Mouse (Mus musculus) cerebellum, adult 11-12 months (tissue): Measurements from ENCODE around the gene Ythdf1.

Experiments
- DNase-seq: peaks from one replicate; pipeline ENCODE4 v3.0.0; 2022

The Ythdf1 gene

DNA sequence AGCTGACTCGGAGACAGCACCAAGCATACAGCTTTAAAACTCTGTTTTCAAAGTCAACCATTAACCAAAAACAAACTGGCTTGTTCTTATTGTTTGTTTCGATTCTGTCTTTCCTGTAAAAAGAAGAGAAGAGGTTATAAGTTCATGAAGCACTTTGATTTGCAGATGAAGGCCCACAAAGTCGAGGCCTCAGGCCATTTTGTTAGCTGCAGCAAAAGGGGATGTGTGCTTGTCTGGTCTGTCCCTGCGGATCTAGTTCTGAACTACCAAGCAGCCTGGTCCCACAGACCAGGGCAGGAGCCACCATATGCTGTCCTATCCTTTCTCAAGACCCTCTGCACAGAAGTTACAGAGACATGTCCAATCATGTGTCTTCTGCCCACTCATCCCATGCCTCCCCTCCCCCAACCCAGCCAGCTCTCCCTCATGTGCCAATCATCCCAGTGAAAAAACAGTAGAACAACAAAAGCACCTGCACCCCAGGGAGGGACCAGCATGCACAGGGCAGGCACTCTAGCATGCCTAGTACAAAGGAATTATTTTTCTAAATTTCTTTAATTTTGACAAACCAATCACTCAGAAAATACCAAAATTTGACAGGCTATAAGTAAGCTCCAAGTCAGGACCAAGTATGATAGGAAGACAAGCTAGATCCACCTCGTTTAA is 15.1 kb downstream of the Ythdf1 start:
- DNase-seq: no peak

DNA sequence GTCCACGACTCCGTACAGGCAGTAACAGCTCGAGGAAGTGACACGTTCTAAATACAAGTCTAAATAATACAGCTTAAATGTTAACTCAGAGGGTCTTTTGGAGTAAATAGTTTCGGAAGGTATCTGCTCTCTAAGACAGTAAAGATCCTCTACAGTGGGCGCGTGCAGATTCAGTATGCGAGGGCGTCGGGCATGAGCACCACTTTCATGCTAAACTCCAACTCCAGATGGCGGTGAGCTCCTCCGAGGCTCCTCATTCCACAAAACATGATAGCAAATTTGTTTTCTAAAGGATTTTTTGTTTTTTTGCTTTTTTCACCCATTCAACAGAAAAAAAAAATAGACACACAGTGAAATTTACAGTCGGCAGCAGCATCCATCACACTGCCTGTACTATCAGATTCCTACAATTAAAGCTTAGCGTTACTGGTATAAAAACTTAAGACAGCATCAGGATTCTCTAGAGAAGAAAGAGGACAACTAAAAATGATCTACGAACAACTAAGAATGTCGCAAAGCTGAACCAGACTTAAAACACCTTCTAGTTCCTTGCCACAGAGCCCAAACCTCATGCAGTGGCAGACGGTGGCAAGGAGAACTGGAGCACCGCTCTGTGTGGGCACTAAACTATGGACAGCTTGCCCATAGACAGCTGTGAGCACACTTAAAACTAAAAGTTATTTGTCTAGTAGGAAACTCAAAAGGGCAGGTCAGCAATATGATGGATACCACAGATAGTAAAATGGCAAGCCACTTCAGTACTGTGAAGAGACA is 16.1 kb downstream of the Ythdf1 start:
- DNase-seq: no peak

DNA sequence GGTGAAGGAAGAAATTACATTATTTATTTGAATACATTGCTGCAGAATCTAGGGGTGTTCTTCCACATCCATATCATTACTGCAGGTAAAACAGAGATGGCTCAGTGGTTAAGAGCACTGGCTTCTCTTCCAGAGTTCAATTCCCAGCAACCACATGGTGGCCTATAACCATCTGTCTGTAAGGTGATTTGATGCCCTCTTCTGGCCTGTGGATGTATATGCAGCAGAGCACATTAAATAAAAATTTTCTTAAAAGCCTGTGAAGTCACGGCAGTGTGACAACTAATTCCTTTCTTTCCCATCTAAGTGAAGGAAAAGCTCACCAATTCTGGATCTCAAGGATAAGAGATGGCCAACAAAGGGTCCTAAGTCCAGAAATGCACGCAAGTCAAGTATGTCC is 18.7 kb downstream of the Ythdf1 start:
- peak; percentile 34 for DNase-seq

DNA sequence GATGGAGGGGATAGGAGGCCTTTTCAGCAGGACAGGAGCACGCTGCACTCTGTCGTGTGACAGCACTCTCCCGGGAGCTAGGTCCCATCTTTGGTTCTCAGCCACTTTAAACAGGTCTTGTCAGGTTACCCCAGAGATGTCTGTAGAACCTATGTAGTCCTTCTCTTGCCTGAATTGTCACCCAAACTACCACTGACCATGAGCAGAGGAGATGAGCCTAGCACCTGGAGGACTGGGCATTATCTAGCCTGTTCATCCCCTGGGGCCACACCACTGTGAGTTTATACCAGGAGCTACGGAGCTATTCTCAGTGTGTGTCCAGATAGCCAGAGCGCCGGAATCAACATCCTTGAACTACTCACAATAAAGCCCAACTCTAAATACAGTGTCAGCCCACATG is 22.9 kb downstream of the Ythdf1 start:
- DNase-seq: peak; percentile 28

DNA sequence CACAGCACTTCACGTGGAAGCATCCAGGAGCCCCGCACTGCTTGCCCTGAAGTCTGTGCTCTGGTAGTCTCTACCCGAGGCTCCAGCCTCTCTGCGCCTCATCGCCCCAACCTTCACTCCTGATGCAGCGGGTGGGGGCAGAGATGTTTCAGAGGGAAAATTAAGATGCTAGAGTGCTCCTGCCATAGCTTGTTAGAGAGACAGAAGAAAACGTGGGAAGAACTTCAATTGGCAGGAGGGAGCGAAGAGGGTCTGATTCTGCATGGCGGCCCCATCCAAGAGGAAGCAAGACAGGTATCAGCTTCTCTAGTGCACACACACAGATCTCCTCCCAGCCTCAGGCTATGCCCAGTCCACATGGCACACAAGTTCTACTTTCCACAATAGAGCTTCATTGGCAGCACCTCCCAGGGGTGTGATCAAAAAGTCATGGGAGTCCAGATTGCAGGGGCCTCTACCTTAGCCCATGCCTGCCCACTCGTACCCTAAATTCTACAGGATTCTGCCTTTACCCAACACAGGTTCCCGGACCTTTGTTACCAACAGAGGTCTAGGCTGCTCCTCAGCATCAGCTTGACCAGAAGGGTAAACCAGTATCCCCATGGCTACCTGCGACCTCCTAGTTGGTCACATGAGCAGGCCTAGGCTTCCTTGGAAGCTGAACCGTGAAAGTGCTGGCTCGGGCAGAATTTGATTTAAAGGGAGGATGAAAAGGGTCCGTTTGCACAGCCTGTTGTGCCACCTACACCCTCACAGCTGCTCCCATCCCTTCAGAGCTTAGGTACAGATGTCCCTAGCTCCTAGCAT is 23.7 kb downstream of the Ythdf1 start:
- DNase-seq: peak; percentile 48

DNA sequence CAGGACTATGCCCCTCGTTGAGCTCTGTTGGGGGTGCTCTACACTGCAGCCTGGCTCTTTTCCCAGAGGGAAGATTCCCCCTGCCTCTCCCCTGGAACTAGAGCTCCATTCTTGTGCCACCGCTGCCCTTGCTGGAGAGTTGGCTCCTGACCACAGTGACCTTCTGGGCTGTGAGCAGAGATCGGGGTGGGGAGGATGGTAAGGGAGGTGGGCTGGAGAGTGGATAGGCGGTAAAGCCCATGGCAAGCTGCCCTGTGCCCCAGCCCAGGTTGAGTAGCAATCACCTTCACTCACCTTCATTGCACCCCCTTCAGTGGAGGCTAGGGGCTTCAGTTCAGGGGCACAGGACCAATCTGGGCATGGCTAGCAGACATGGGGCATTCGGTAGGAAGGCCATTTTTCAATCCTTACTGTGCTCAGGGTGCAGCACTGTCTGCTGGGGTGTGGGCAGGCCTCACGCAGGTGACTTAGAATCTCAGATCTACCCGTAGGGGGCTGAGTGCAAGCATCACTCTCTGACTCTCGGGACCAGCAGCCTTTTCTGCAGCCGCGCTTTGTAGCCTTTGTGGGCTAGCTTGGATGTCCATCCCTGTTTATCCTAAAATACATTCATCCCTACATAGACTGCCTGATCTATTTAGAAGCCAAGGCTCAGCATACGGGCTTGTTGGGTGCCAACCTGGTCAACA is 24.8 kb downstream of the Ythdf1 start:
- DNase-seq: peak; percentile 79

DNA sequence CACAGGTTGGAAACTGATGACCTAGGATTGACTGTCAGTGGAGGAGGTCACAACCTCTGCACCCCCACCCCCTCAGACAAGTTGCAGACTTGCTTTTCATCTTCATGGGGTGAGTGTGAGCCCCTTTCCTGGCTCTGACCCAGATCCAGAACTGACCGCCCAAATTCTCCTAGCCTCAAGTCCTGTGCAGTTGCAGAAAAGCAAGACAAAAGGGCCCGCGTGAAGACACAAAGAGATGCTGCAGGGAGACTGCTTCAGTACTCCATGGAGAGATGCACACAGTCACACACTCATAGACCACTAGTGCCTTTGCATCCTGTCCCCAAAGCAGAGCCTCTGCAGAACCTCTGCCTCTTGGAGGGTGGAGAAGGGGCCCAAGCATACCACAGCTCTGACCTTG is 25.4 kb downstream of the Ythdf1 start:
- peak; percentile 81 for DNase-seq

DNA sequence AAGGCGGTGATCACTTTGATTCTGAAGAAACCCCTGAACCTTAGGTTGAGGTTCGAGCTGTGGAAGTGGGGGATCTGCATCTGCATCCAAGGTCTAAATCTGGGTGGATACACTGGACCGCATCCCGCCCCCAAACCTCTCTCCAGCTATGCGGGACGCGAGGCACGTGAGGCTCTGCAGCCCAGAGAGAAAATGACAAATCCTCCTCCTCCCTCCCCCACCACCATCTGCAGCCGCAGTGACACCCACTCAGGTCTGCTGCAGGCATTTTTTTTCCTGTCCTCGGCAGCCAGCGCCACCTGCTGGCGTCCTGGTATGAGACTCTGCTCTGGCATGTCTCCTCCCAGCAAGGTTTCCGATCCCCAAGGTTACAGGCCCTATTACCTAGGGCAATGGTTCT is 26.0 kb downstream of the Ythdf1 start:
- DNase-seq: peak; percentile 96

DNA sequence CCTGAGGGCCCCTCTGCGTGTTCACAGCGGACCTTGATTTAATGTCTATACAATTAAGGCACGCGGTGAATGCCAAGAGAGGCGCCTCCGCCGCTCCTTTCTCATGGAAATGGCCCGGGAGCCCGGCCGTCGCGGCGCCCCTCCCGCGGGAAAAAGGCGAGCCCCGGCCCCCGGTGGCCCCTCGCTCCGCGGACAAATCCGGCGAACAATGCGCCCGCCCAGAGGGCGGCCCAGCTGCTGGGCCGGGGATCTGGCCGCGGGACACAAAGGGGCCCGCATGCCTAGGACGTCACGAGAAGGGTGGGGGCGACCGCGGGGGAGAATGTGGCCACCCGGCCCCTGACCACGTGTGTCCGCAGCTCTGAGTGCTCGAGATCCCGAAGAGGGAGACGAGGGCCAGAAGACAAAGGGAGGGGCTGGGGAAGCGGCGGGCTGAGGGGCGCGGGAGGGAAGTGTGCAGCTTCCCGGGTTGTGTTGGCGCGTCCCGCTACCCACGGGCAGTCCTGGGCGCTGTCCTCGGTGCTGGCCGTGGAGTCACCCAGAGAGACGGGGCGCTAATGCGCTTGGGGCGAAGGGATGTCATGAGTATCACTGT is 26.6 kb downstream of the Ythdf1 start:
- peak; percentile 89 for DNase-seq

DNA sequence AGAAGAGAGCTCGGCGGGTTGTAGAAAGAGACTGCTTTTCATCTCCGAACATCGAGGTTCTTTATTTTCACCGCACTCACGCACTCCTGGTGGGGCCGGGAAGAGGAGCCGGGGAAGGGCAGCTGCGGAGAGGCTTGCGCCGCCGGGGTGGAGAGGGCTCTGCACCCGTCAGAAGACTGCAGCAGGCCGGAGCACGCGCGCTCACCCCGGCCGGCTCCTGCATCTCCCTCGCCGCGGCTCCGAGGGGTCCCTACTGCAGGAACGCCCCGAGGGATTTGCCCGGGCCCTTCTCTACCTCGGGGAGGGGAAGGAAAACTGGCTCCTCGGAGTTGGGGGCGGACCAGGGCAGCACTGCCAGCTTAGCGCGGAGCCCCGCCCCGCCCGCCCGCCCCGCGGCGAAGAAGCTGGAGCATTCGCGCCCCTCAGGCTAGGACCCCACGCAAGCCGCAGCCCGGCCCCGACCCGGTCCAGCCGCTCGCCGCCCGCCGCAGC is 27.2 kb downstream of the Ythdf1 start:
- DNase-seq: peak; percentile 77

DNA sequence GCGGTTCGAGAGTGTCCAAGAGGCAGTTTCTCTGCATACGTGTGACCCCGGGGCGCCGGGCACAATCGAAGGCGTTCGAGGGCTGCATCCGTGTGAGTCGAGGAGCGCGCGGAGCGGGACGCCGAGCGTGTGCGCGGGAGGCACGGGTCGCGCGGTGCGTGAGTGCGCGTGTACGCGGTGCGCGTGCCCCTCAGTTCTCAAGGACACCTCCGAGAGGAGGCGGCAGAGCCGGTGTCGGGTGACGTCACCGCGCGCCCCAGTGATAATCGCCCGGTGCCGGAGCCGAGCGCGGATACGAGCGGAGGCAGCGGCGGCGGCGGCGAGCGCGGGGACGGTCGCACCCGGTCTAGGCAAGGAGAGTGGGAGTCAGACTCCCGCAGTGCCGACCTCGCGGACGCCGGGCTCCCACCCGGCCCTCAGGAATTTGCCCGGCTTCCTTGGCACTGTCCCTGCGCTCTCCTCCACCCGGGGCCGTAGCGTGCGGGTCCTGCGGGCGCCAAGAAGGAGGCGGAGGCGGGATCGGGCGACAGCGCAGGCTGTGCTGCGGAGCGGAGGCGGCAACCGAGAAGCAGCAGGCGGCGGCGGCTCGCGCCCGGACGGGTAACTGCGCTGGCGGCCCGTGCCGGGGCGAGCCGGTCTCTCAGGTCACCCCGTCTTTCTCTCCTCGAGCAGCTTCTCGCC is 27.8 kb downstream of the Ythdf1 start:
- peak; percentile 97 for DNase-seq

DNA sequence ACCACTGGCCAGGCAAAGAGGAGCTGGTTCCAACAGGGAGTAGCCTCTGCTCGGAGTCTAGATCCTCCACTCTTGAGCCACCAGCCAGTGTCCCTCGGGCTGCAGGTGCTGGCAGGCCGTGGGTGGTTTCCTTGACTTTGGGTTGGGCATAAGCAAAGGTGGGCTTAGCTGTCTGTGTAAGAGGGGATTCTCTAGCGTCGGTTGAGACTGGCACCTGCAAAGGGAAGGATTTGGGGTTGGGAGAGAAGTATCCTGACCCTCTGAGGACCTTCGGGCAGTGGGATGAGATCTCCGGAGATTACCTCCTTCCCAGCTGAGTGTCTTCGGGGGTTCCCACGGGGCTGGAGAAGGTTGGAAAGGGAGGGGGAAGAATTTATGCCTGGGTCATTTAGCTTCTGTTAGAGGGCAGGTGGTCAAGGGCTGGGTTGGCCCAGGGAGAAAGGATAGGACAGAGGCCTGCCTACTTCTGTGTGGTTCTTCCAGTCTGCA is 28.9 kb downstream of the Ythdf1 start:
- DNase-seq: no peak

DNA sequence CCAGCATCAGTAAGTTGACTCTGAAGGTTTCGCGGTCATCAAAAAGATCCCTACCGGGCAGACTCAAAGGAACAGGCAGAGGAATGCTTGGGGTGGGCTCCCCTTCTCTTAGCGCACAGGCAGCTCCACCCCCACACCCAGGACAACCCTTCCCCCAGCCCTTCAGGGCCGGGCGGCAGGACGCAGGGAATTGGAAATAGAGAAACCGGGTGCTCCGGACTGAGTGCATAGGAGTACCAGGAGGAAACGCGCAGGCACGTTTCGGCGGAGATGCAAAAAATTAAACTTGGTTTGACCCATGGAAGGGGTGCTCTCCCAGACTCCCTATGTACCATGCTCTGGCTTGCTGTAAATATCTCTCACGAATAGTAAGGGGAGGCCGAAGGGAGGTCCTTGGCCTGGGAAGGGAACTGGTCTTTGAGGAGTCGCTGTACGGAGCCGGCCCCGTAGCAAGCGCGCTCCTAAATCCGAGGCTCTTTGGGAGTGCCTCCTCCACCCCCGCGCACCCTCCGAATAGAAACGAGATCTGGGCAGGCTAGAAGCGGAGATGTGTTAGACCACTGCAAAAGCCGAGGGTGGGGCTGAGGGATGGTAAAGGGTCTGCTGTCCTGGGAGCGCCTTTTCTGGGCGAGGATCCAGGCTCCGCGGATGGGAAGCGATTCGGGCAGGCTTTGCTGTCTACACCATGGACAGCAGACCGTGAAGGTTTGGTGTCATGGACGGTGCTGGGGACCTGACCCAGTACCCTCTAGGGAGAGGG is 29.5 kb downstream of the Ythdf1 start:
- DNase-seq: peak; percentile 77

DNA sequence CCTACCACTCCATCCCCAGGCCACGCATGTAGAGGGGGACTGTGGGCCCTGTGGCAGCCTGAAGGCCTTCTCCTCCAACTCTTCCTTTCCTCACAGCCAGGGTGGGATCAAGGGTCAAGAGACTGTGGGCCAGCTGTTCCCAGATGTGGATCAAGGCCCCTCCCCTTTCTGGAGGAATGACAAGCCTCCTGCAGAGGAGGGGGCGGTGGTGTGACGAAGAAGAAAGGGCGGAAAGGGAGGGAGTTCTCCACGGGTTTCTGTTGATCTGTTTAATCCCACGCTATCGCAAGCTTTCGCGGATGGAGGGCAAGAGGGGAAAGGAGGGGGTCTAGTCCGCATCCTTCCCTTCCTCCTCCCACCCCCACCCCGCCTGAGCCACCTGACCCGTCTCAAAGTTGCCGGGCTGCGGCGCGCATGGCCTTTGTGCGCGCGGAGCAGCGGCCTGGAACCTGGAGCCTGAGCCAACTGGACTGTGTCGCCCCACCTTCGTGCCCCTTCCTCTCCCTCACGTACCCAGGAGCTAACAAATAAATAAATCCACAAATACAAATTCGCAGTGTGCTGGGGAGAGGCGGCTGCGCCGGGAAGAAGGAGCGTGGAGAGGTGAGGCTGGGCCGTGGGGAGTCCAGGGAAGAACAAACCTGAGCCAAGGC is 30.2 kb downstream of the Ythdf1 start:
- peak; percentile 69 for DNase-seq

DNA sequence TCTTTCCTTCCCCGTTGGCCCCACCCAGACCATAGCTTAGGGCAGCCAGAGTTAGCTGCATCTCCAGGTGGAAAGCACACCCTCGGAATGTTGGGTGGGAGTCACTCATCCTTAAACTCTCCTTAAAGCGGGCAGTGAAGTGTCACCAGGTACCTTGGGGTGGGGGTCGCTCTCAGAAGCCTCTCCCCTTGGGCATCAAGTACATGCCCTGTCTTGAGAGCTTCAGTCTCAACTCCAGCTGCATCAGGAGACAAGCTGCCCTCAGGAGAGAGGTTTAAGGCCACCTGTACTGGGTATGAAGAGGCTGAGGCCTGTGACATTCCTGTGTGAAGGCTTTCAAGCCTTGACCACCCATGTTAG is 30.8 kb downstream of the Ythdf1 start:
- DNase-seq: peak; percentile 56

DNA sequence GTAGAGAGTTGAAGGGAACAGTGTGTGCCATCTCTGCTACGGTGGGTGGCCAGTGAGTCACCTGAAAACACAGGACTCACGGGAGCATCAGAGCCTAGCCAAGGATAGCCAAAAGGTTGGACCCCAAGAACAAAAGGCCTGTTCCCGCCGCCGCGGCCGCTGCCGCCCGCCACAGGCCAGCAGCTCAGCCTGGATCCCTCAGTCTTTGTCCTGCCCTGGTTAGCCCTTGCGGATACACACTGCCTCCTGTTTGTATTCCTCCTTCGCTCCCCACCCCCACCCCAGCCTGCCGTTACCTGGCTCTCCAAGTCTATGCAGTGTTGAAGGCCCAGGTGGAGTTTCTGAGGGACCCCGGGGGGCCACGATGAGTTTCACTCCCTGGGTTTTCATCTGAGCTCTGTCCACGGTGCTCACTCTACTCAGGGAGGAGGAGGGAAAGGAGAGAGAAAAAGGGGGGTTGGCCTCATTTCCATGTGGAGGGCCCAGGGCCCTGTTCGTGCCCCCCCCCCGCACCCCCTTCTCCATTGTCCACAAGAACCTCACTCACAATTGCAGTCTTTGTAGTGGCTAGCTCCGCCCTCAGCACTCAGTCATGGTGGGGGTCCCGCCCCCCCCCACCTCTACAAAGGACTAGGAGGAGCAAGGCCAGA is 31.4 kb downstream of the Ythdf1 start:
- DNase-seq: peak; percentile 47

DNA sequence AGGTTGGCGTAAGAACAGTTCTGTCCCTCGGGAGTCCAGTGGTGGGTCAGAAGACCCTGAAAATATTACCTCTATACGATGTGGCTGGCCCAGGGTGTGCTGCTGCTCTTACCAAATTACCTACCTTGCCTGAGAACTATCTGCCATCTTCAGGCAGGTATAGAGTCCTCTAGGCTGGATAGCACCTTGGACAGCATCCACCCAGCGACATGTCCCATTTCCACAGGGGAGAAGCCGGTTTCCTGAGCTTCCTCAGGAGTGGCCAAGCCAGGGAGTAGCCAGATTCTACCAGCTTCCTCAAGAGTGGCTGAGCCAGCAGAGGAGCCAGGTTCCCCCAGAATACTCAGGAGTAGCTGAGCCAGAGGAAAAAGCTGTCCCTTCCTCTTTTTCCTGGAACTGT is 35.5 kb downstream of the Ythdf1 start:
- peak; percentile 17 for DNase-seq

DNA sequence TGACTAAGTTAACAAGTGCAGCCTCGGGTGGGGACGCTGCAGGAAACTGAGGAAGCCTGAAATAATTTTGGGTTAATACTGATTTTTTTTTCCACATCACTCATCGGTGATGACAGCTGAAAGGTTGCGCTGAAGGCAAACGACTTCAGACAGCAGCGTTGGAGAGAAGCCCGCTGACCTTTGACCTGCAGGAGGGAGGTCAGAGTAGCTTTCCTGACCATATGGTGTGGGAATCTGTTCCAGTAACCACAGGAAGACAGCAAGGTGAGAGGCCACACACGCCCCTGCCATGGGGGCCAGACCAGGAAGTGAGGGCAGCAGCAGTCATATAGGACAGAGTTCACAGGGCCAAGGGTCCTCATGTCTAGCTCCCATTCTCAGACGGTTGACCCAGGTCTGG is 39.5 kb downstream of the Ythdf1 start:
- no peak for DNase-seq

DNA sequence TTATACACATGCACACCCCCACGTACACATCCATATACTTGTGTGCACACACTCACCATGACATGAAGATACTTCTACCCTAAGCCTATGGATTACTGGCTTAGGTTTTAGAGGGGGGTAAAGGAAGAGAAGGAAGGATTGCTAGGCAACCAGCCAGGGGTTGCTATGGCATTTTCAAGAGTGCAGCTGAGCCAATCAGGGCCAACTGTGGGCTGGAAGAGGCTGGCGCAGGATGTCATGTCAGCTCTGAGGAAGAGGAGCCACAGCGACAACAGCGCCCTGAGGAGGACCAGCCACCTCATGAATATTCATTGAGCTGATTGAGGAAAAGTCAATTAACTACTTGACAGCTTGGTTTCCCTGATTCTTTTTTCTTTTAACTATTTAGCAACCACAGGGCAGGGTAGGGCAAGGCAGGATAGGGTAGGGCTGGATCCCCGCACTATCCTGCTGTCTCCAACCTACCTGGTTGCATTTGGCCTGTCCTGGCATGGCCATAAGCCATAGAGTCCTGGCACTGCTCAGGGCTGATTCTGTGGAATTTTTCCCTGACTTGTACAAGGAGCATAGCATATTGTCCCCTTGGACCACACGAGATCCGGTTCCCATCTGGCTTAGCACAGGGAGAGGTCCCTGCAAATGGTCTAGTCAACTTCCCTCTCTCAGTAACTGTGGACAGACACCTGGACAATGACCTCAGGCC is 41.2 kb downstream of the Ythdf1 start:
- peak; percentile 82 for DNase-seq
